Mouse (Mus musculus): ENCODE data around the gene Pla2g2f.

The Pla2g2f gene

GRCm38 (mm10) chr4:138716697-138717096, 40.7 kb downstream of the Pla2g2f start:
- DNase-seq (ENCODE audit: low spot score in 2 of 2) = no peak

- DNase-seq (ENCODE audit: low spot score in 2 of 2) = no peak
These were observed 43.2 kb downstream of the Pla2g2f start for GRCm38 (mm10) chr4:138714186-138714585.

GRCm38 (mm10) chr4:138712621-138713020, 44.8 kb downstream of the Pla2g2f start:
- DNase-seq (ENCODE audit: low spot score in 2 of 2) = no peak

GRCm38 (mm10) chr4:138712096-138712495, 45.3 kb downstream of the Pla2g2f start:
- no peak for DNase-seq (ENCODE audit: low spot score in 2 of 2)

- no peak for DNase-seq (ENCODE audit: low spot score in 2 of 2)
These were observed 46.2 kb downstream of the Pla2g2f start for GRCm38 (mm10) chr4:138711051-138711820.

DNA sequence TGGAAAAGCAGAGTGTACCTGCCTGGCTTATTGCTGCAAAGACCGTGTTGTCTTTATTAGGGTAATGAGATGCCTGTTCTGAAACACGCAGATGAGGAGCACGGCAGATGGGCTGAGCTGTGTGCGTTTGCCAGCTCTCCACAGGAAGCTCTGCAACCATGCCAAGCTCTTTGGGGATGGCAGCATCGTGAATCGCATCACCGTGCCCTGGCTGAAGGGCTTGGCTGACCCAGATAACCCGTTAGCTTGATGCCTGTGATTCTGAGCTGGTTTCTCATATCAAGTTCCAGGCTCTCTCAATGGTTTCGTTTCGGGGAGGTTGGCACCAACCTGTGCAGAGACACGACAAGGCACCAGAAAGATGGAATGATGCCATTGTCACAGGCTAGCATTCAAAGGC, 46.8 kb downstream of the Pla2g2f start:
- no peak for DNase-seq (ENCODE audit: low spot score in 2 of 2)

- no peak for DNase-seq (ENCODE audit: low spot score in 2 of 2)
These were observed 47.5 kb downstream of the Pla2g2f start for GRCm38 (mm10) chr4:138709944-138710343.

DNA sequence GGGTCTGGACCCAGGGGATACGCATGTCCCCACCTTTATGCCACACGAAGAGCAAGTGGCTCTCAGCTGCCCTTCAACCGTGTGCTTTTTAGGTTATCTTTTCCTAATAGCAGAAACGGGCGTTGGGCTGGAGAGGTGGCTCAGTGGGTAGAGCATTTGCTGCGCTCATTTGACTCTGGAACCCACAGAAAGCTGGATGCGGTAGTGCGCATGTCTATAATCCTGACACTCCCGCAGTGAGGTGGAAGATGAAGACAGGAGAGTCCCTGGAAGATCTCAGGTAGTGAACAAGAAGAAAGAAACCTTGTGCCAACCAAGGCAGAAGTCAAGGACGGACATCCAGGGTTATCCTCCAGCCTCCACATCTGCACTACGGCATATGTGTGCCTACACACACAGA, 48.2 kb downstream of the Pla2g2f start:
- no peak for DNase-seq (ENCODE audit: low spot score in 2 of 2)

- DNase-seq (ENCODE audit: low spot score in 2 of 2) = peak in 1 of 2 experiments; percentile 17
These were observed 48.8 kb downstream of the Pla2g2f start for GRCm38 (mm10) chr4:138708636-138709035.

- DNase-seq (ENCODE audit: low spot score in 2 of 2) = no peak
These were observed 50.8 kb downstream of the Pla2g2f start for GRCm38 (mm10) chr4:138706620-138707019.

DNA sequence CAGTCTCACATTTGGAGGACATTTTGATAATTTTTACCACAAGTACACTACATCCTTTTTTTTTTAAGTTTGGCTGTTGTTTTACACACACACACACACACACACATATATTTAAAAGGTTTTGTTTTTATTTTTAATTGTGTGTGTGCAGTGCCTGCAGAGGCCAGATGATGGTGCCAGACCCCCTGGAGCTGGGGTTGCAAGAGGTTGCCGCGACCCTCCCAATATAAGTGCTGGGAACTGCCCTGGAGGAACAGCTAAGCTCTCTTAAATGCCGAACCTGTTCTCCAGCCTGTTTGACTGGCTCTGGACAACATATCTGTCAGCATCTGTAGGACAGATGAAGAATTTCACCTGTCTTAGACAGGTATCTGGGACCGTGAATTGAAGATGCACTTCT, 53.3 kb downstream of the Pla2g2f start:
- DNase-seq (ENCODE audit: low spot score in 2 of 2) = no peak

GRCm38 (mm10) chr4:138703591-138703990, 53.8 kb downstream of the Pla2g2f start:
- DNase-seq (ENCODE audit: low spot score in 2 of 2) = no peak

DNA sequence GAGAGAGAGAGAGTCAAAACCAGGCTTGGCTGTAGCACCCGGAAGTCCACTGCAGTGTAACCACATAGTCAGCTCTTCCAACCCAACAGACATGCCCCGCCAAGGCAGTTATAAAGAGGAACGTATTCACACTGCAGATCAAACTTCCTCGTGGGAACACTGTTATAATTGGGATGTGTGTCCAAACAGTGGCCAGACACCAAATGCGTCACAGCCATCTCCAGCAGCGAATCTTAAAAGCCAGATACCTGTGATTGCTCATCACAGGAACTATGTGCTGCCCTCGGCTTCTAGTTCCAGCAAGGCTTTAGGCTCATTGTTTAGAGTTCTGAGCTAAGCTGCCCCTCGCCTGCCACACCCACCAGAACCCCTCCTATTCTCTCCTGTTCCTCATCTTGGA, 54.9 kb downstream of the Pla2g2f start:
- no peak for DNase-seq (ENCODE audit: low spot score in 2 of 2)

DNA sequence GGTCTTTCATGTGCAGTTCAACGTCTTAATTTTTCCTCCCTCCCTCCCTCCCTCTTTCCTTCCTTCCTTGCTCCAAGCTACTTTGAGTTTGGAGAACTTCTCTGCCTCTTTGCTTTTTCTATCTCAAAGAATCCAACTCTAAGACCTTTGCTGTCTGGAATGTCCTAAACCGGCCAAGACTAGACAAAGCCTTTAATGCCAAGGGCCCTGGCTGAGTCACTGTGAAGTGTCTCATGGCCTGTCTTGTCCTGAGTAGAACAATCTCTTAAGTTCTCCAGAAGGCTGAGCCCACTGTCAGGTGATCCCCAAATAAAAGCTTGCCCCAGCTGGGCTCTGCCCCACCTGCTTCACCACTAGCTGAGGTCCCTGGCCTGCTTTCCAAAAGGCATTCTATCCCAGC, 55.4 kb downstream of the Pla2g2f start:
- DNase-seq (ENCODE audit: low spot score in 2 of 2) = no peak

DNA sequence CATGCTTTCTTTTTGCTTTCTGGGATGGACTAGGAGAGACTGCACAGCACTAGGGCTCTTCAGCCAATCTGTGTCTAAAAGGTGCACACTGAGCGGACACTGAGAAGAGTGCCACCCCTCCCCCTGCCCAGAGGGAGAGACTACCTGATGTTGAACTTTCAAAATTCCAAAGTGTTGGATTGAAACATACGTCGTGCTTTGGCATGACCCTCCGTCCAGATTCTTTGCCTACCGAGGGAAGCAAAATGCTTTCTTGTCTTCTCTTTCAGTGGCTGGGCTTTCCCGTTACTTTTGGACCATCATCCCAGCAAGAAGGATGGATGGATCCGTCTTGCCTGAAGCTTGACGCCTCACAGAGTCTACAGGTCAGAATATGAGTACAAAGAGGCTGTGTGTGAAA, 56.3 kb downstream of the Pla2g2f start:
- DNase-seq (ENCODE audit: low spot score in 2 of 2) = no peak

Data from heart, adult 9 months (tissue).